Mouse (Mus musculus) thymus, adult 2 months (tissue): ENCODE results near the gene Timeless. TPM values are rescaled to one million over a fixed set of nuclear protein-coding genes. Genes with fewer than 3 reads are reported as not detected.
"Not testable (repeated sequence)": the region's sequence is repeated elsewhere in the genome, so short reads cannot be mapped to it uniquely, and the experiment has no call there.

Experiments
- DNase-seq: peaks from one replicate; pipeline ENCODE4 v3.0.0; 2021
- H3K27ac ChIP-seq: fragments of 200-500 bp; 2 replicates; pipeline ENCODE4 v1.5.1; 2012; ENCODE audit warnings: low read length, control low read depth; ENCODE audit not compliant: control insufficient read depth, insufficient read depth
- H3K27me3 ChIP-seq: fragments of 200-500 bp; 2 replicates; pipeline ENCODE4 v1.6.1; 2012; ENCODE audit warnings: mild to moderate bottlenecking, low read length, moderate library complexity, mixed read lengths; ENCODE audit not compliant: control insufficient read depth, insufficient read depth
- H3K36me3 ChIP-seq: fragments of 200-500 bp; 2 replicates; pipeline ENCODE4 v1.6.1; 2012; ENCODE audit warnings: mild to moderate bottlenecking, low read length, moderate library complexity; ENCODE audit not compliant: control insufficient read depth, insufficient read depth
- H3K4me1 ChIP-seq: fragments of 200-500 bp; replicated peaks from 2 replicates; pipeline ENCODE4 v1.6.1; 2012; ENCODE audit warnings: low read length; ENCODE audit not compliant: control insufficient read depth, insufficient read depth
- H3K4me3 ChIP-seq: fragments of 200-500 bp; 2 replicates; pipeline ENCODE4 v1.5.1; 2012; ENCODE audit warnings: mild to moderate bottlenecking, low read length, control low read depth, moderate library complexity; ENCODE audit not compliant: control insufficient read depth, insufficient read depth
- CTCF ChIP-seq: fragments of 200-500 bp; IDR thresholded peaks from 2 replicates; pipeline ENCODE4 v1.5.1; 2012; ENCODE audit warnings: mild to moderate bottlenecking, control low read depth, low read length, moderate library complexity, borderline replicate concordance; ENCODE audit not compliant: control insufficient read depth, poor library complexity, insufficient read depth; ENCODE audit errors: extremely low read depth
- POLR2A ChIP-seq: fragments of 200-500 bp; IDR thresholded peaks from 2 replicates; pipeline ENCODE4 v1.6.1; 2012; ENCODE audit warnings: mild to moderate bottlenecking, low read length, control low read depth, moderate library complexity; ENCODE audit not compliant: control insufficient read depth, poor library complexity, insufficient read depth; ENCODE audit errors: extremely low read depth
- WGBS: fragments of 180-500 bp; shearing (Covaris S2); methylation state at CpG from one replicate; pipeline ENCODE4 v1.1.7; 2018; 5-methylcytosine and 5-hydroxymethylcytosine counted together
- polyA plus RNA-seq: library from polyadenylated mRNA; depleted of rRNA; stranded (reverse); fragments of >200 nt; gene quantifications from 2 replicates; pipeline ENCODE4 v1.2.3, GENCODE M21; 2012

The Timeless gene
- polyA plus RNA-seq, 1 experiment, result 21.3 TPM

- WGBS, result 60% methylated on average over 5 of the region's 5 CpGs
- Histone ChIP-seq H3K4me3 (no peak overlapping the region), H3K4me1 (peaks cover 8% of the 10 kb centered on the region; the same call in 1 of the 2 replicates), H3K27me3 (no peaks in the 10 kb centered on the region), H3K27ac (no peak overlapping the region), H3K36me3 (no peaks in the 10 kb centered on the region)
- no peak for TF ChIP-seq POLR2A
- no peak for TF ChIP-seq CTCF
- no peak for DNase-seq
These were observed 28.1 kb downstream of the Timeless start for GRCm38 (mm10) chr10:128259946-128260345.

GRCm38 (mm10) chr10:128260376-128260775 lies 28.5 kb downstream of the Timeless start:
- not testable (repeated sequence) for H3K4me1 ChIP-seq

GRCm38 (mm10) chr10:128262300-128262699 lies 30.4 kb downstream of the Timeless start:
- Histone ChIP-seq H3K27ac (no peak overlapping the region), H3K4me1 (peaks cover 8% of the 10 kb centered on the region; the same call in 1 of the 2 replicates), H3K4me3 (no peak overlapping the region), H3K27me3 (no peaks in the 10 kb centered on the region), H3K36me3 (no peaks in the 10 kb centered on the region)
- WGBS, result 97% methylated on average over 22 of the region's 22 CpGs
- TF ChIP-seq POLR2A, result no peak
- TF ChIP-seq CTCF, result no peak
- no peak for DNase-seq

More at GRCm38 (mm10) chr10:128260376-128260775, 28.5 kb downstream of the Timeless start:
- H3K27me3 ChIP-seq, H3K4me3 ChIP-seq, H3K27ac ChIP-seq, H3K36me3 ChIP-seq, DNase-seq: not testable (repeated sequence)
- WGBS, result 97% methylated on average over 7 of the region's 7 CpGs

- TF ChIP-seq CTCF, result no peak
- TF ChIP-seq POLR2A, result no peak
- no peaks in the 10 kb centered on the region for H3K27me3 ChIP-seq
- no peak overlapping the region for H3K27ac ChIP-seq
- no peak for DNase-seq
- H3K36me3 ChIP-seq, result no peaks in the 10 kb centered on the region
- peaks cover 8% of the 10 kb centered on the region; the same call in 1 of the 2 replicates for H3K4me1 ChIP-seq
- H3K4me3 ChIP-seq, result no peak overlapping the region
- 45% methylated on average over 6 of the region's 6 CpGs for WGBS
These were observed 31.8 kb downstream of the Timeless start for GRCm38 (mm10) chr10:128263393-128264310.

- Histone ChIP-seq H3K4me3 (no peak within 1 kb of the TSS), H3K4me1 (peaks cover 4% of the 10 kb centered on the region; the same call in 1 of the 2 replicates), H3K27me3 (no peaks in the 10 kb centered on the region), H3K27ac (no peak within 1 kb of the TSS), H3K36me3 (no peaks in the 10 kb centered on the region)
- WGBS, result 97% methylated on average over 6 of the region's 6 CpGs
- TF ChIP-seq CTCF (no peak), POLR2A (no peak)
- DNase-seq, result no peak
These were observed 36.5 kb downstream of the Timeless start, which contains the start of gene Apof for GRCm38 (mm10) chr10:128268371-128268770. TSS of gene Apof (plus strand) at chr10:128268671.

GRCm38 (mm10) chr10:128269206-128269910 lies 37.5 kb downstream of the Timeless start:
- DNase-seq, result no peak
- no peak for TF ChIP-seq CTCF
- TF ChIP-seq POLR2A, result no peak
- Histone ChIP-seq H3K36me3 (no peaks in the 10 kb centered on the region), H3K4me3 (no peak overlapping the region), H3K27me3 (no peaks in the 10 kb centered on the region), H3K4me1 (peaks cover 4% of the 10 kb centered on the region; the same call in 1 of the 2 replicates), H3K27ac (no peak overlapping the region)
- 97% methylated on average over 16 of the region's 16 CpGs for WGBS
